Mouse (Mus musculus): ENCODE results near the gene Spef1.

Spef1 gene

DNA sequence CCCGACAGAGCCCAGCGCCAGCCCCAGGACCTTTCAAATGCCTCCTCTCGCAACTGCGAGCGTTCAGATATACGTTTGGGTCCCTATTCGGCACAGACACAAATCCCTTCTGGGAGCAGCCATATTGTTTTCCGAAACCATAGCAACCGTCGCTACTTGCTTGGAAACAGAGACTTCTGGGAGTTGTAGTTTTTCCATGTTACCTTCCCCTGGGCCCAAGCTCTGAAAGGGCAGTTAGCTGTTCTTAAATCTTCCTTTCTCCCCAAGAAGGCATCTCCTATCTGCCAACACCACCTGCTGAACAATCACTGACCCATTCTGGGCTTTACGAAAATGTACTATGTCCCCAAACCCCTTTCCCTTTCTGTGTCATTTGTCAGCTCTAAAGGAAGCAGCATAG, 12.4 kb downstream of the Spef1 start:
- peak; percentile 31 to 40 for DNase-seq (ENCODE audit: low spot score in 2 of 2)

DNA sequence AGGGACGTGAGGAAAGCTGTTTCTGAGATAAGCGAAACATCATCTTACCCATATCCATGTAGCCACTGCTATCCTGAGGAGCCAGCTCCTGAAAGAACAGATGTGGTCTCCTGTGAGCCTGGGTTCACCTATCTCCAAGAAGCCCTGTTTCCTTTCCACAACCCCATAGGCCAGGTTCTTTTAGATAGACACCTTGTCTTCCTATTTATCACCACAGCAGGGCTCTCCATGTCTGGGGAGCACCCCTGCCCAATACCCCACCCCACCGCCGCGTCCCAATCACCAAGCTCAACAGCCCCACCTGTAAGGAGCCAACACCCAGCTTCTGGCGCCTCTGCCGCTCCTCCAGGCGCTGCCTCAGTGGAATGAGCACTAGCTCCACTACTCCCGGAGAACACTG, 14.8 kb downstream of the Spef1 start:
- no peak for DNase-seq (ENCODE audit: low spot score in 2 of 2)

DNA sequence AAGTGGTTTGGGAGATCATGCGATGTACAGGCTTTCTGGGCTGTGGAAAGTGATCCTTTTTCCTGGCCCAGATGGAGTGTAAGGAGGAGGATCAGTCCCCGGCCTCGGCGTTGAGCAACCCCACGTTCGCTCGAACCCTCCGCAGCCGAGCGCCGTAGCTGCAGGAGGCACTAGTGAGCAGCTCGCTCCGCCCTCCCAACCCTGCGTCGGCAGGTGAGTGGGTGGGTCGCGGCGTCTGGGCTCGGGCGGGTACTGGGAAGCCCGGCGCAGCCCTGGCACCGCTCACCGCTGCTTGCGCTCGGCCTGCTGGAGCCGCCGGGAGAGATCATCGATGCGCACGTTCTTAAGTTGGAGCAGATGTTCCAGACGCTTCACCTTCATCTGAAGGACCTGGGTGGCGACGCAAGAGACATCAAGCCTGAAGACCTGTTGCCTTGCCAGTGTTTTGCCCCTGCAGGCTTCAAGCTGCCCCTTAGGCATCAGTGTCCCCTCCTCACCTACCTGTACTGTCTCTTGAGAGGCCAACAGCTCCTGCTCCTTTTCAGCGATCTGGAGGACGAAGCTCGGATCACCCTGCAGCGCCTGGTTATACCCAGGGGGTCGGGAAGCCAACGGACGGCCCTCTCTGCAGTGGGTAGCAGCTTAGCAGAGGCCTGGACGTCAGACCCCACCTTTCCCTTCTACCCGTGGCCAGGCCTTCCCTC, 15.5 kb downstream of the Spef1 start:
- DNase-seq (ENCODE audit: low spot score in 2 of 2) = peak; percentile 74 to 76

DNA sequence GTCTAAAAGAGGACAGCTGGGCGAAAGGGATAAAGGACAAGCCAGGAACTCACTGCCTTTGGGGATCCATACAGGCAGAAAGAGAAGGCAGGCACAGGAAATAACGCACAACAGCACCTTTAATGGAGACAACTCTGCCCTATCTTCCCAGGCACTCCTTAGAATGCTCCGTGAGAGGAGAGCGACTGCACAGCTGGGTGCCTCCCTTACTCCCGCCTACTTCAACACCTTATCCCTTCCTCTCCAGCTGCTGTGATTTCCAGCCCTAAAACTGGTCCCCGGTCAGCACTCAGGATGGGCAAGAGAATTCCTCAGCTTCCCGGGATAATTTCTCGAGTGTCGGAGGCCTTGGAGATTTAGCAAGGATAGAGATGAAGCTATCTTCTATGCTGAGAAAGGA, 16.1 kb downstream of the Spef1 start:
- DNase-seq (ENCODE audit: low spot score in 2 of 2) = no peak

DNA sequence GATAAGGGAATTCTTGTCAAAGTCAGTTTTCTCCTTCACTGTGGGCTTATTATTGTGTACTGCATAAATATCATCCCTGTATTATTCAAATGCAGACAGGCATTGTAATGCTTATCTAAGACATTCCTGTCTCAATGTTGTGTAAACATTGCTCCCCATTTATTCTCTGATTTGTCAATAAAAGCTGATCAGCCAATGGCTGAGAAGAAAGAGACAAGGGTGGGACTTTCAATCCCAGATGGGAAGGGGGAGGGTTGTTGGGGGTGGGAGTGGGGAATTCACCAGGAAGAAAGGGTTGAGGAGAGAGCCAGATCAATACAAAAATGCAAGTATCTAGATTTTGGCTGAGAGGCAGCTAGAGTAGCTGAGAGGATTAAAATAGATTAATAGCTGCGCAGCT, 18.2 kb downstream of the Spef1 start:
- DNase-seq (ENCODE audit: low spot score in 2 of 2) = no peak

DNA sequence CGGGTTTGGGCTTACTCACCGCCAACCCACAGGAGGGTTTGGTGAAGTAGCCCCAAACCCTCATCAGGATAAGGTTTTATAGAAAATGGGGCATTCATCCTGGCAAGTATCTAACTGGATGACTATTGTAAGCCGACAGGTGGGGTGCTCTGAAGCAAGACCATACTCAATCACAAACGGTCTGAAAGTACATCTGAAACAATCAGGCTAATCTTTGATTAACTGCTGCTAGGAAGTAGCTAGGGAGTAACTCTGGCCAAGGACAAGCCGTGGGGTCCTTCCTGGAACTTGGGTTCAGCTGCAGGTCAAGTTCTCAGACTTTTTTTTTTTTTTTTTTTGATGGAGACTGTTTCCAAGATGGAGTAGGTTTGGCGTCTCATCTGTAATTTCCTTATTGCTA, 19.1 kb downstream of the Spef1 start:
- DNase-seq (ENCODE audit: low spot score in 2 of 2) = no peak

DNA sequence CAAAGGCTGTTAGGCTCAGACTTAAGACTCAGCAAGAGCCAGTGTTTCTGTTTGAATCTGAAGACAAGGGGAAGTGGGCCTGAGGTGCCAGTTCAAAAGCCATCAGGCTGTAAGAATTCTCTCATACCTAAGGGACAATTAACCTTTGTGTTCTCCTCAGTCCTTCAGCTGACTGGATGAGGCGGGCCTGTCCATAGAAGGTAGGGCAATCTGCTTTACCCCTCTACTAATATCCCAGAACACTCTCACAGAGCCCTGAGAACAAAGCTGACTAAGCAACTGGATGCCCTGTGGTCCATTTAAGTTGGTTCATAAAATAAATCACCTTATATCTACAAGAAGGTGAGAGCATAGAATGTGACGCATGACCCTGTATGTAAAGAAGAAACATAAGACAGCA, 20.9 kb downstream of the Spef1 start:
- DNase-seq (ENCODE audit: low spot score in 2 of 2) = no peak

DNA sequence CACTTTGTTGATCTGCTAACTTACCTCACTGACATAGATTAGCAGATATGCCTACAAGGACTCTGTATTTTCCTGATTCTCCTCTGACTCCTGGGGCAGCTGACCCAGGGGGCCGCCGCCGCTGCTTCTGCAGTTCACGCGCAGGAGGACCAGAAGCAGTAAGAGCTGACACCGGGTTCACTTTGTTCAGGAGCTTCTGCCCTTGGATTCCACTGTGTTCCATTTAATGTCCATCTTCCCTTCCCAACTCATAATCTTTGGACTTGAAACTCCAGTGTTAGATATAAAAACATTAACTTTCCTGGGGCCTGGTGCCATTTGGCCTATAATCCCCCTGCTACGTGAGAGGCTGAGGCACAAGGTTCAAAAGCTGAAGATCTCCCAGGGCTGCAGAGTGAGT, 23.2 kb downstream of the Spef1 start:
- no peak for DNase-seq (ENCODE audit: low spot score in 2 of 2)

DNA sequence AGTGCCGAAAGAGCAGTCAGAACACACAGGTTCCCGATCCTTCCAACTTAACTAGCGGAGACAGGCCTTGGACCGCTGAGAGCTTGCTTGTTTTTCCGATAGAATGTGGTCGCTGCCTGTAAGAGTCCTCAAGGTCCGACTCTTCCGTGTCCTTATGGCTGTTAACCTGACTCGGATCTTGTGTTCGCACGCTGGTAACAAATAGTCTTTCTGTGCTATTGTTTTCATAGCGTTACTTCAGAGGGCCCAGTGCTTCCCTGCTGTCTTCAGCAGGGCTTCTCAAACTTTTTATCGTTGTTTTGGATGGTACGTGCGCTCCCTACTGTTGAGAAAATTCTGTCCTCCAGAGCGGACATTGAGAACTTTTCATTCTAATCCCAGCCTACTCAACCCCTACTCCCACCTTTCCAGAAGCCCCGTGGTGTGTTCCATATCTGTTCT, 26.4 kb downstream of the Spef1 start:
- peak in 1 of 2 experiments; percentile 34 for DNase-seq (ENCODE audit: low spot score in 2 of 2)

DNA sequence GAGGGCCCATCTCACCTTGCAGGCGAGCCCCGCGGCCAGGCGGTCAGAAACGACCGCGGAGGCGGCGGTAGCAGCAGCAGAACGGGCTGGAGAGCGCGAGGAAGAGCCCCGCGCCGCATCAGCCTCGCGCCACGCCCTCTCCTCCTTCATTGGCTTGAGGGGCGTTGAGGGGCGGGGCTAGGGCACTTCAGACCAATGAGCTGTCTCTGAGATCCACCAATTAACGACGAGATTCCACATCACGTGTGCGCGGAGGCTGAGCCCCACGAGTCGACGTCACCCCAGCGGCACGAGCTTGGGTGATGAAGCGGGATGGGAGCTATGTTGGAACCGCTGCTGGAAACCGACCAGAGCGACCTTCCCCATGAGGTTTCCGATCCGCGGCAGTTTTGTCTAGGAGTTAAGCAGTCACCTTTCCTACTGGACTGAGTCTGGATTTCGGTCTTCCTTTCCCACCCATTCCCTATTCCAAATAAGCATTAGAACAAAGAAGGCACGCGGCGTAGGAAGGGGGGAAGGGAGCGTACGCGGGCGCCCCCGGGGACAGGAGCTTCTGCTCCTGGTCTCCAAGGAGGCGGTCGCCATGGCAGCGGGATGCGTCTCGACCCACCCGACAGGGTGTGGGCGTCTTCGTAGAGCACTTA, 27.0 kb downstream of the Spef1 start, which contains the start of gene 1700037H04Rik:
TSS of gene 1700037H04Rik (minus strand) at position 144 of the 644 bp plus-strand sequence.
- peak; percentile 81 to 94 for DNase-seq (ENCODE audit: low spot score in 2 of 2)

DNA sequence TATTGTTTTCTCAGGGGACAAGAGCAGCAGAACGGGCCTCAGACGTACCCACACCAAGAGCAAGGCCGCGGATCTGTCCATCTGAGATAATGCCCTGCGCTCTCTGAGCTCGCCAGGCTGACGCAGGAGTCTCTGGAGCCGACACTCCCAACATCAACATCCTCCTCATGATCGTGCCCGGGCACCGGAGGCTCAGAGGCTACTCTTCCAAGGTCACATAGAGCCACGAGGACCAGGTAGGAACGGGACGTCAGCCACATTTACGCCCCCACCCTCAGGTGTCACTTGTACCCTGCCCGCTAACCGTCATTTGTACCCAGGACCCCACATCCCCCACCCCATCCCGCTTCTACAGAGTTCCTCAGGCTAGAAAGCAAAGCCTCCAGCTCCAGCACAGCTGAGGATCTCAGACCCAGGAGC, 27.6 kb downstream of the Spef1 start:
- no peak for DNase-seq (ENCODE audit: low spot score in 2 of 2)

DNA sequence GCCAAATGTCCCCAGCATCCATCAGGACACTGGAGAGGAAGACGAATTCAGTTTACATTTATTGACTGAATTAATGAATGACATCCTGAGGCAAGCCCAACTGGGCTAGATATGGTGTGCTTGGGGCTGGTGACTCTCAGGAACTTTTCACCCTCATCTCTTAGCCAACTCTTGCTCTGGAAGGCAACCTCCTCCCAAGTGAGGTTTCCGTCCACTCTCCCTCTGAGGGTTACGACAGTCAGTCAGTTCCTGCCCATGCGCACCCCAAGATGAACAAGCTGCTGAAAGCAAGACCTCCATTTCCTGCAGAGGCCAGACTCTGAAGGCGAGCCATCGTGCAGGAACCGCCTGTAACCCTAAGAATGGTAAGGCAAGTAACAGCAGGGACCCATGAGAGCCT, 30.1 kb downstream of the Spef1 start:
- DNase-seq (ENCODE audit: low spot score in 2 of 2) = no peak

DNA sequence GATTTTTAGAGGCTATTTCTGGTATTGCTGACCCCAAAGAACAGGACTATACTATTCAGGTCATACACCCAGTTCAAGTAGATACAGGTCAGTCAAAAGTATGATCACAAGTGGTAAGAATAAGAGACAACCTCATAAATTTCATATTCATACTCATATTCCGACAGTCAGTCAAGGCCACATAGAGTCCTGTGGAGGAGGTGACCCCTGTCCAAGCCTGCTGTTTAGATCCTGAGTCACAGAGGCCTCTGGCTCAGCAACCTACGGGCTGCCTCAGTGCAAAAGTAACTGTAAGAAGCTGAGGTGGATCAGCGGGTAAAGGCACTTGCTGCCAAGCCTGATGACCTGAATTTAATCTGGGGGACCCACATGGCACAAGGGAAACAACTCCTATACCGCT, 33.0 kb downstream of the Spef1 start:
- DNase-seq (ENCODE audit: low spot score in 2 of 2) = no peak

DNA sequence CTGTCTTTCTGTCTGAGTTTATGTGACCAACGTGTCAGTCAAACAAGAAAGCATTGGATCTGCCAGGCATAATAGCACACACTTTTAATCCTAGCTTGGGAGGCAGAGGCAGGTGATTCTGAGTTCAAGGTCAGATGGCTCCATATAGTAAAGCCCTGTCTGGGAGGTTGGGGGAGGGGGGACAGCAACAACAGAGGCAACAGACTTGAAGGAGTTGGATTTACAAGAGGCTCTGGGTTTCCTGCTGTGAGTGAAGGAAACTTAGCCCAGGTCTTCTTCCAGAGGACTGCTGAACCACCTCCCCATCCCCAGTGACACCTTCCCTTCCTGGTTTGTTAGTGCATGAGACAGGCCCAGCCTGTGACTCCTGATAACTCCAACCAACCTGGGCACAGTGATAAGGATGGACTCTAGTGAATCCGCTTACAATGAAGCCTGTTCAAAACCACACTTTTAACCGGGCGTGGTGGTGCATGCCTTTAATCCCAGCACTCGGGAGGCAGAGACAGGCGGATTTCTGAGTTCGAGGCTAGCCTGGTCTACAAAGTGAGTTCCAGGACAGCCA, 34.8 kb downstream of the Spef1 start:
- DNase-seq (ENCODE audit: low spot score in 2 of 2) = no peak

DNA sequence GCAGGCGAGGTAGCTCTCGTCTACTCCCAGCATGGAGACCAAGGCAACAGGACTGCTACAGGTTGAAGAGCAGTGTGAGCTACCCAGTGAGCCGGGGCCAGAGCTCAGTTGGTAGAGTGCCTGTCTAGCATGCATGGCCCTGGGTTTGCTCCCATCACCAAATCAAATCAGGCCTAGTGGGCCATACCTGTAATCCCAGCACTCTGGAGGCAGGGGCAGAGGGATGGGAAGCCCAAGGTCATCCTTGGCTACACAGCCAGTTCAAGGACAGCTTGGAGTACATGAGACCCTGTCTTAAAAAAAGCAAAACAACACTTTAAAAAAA, 37.9 kb downstream of the Spef1 start:
- DNase-seq (ENCODE audit: low spot score in 2 of 2) = no peak

DNA sequence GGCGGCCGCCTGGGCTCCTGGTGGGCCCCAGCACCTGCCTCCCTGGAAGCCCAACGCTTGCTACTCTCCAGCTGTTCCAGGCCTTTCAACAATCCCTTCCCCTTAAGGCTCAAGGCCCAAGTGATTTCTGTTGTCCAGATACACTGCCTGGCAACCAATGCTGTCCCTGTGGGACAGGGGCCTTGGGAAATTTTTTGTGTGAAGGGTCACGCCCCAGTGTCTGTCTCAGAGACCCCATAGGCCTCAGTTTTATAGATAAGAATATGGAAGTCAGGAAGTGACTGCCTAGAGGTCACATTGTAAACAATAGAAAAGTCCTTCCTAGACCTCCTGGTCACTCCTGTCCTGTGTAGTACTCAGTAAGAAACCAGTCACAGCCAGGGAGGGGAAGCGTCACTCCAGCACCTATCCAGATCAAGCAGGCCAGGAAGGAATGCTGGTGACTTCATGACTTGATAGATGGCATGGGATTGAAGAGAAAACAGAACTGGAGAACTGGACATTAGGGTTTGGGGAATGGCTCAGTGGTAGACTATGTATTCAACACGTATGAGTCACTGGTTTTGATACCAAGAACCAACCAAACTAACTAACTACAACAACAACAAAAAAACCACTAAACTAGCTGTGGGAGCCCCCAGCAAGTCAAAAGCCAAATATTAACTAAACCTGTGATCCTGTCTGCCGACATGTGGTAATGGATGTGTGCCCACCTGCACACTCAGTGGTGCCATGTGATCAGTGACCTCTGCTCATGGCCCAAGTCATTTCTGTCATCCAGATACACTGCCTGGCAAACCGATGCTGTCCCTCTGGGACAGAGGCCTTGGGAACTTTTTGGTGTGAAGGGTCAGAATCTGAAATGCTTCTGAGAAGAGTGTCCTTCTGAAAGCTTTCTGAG, 38.5 kb downstream of the Spef1 start:
- DNase-seq (ENCODE audit: low spot score in 2 of 2) = no peak

DNA sequence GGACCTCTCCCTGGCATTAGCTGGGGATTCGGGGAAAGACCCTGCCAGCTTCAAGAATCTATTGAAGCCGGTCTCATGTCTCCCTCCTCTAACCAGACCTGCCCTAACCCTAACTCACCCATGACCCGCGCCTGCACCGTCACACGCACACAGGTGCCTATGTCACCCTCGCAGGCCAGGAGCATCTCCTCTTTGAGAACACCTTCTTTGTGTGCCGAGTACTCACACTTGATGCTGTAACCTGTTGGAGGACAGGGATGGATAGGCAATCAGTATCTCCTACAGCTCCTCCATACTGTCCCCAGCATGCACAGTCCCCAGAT, 40.1 kb downstream of the Spef1 start:
- no peak for DNase-seq (ENCODE audit: low spot score in 2 of 2)

DNA sequence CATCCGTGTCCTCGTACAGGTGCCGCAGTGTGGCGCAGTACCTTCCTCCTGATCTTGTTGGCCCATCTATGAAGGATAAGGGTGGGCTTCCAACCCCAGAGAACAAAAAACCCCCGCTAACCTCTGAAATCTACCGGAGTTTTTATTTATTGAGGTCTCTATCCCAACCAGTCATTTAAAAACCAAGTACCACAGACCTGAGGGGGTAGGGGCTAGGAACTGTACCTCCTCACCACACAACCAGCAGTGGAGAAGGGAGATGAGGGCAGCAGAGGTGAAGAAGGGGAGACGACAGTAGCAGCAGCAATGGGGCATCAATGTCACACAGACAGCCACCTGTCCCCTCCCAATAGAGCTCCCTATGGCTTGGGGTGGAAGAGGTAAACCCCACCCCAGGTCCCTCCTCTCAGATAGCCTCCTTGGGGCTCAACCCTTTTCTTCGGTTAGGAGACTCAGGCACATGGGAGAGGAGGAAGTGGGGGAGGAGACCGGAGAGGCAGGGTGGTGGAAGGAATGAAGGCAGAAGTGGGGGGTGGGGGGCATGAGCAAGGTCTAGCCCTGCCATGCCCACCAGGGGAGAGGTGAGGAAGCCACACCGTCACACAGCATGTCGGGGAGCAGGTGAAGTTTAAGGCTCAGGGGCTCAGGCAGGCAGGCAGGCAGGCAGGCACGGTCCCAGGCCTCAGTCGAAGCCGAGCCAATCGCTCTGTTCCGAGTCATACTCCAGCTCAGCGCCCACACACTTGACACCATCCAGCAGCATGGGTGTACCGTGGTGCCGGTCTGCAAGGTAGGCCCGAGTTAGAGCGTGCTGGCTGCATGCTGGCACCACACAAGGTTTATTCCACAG, 40.7 kb downstream of the Spef1 start:
- DNase-seq (ENCODE audit: low spot score in 2 of 2) = no peak

DNA sequence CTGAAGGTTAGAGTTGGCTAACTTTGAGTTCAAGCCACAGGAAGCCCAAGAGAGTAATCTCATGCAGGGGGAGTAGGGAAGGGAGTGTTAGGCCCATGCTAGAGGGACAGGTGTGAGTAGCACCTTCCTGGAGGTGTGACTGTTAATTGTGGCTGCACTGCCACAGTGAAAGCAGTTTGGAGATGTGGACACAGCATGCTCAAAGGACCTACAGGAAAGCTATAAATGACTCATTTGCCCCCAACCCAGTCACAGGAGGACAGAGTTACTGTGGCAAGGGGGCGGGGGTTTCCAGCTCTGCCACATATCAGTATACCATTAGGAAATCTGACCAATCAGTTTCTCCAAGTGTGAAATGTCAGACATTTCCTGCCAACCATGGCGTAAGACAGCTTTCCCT, 41.5 kb downstream of the Spef1 start:
- no peak for DNase-seq (ENCODE audit: low spot score in 2 of 2)

DNA sequence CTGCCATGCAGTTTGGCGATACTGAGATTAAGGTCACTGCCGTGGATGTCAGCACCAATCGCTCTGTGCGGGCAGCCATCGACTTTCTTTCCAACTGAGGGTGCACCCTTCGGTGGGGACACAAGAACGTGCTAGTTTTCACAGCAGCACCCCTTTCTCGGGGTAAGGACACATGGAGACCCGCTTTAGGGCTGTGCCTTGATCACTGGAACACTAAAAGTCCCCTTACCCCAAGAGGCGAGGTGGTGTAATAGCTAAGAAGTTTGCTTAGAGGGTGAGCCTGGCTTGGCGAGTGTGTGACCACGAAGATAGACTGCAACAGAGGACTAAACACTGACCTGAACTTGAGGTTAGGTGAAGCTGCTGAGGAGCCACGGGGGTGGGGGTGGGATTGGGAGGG, 42.0 kb downstream of the Spef1 start:
- no peak for DNase-seq (ENCODE audit: low spot score in 2 of 2)

DNA sequence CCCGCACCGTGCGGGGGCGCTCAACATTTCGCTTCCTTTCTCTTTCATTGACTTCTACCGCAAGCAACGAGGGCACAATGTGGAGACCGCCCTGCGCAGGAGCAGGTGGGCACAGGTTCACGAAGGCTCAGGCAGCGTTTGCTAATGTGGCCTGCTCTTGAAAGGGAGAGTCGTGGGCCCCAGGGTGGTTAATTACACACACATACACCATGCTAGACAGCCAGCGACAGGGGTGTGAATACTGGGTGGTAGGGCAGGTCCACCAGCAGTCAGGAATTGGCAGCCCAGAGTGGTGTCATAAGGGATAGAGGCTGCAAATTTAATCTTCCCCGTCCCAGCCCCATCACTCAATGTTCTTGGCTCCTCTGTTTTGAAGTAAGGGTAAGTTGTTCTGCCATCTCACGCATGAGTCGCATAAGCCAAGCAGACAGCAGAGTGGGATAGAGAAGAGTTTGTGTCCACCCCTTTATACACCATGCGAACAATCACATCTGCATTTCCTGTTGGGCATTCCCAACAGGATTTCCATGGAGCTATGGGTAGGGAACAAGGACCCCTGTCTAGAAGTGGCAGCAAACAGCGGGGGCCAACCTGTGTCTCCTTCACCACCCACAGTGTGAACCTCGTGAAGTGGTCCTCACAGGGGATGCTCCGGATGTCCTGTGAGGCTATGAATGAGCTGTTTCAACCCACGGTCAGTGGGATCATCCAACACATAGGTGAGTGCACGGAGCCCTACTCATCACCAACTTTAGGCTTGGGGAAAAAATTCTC, 43.9 kb downstream of the Spef1 start:
- no peak for DNase-seq (ENCODE audit: low spot score in 2 of 2)
